Mouse (Mus musculus) monocyte, adult 2 months (primary cell): Measurements from ENCODE around the gene Apof.

Experiments
- DNase-seq, 2 experiments: peaks; one replicate each; pipeline ENCODE4 v3.0.0; 2022; ENCODE audit warnings: low spot score in 2 of 2, low read depth in 1 of 2

Apof gene

GRCm38 (mm10) chr10:128268371-128268770 lies at the start of gene Apof:
Apof (plus strand) TSS chr10:128268671.
- no peak for DNase-seq

GRCm38 (mm10) chr10:128221533-128222286 lies 46.8 kb upstream of the Apof start:
- DNase-seq = no peak

GRCm38 (mm10) chr10:128225064-128225463 lies 43.4 kb upstream of the Apof start:
- no peak for DNase-seq

GRCm38 (mm10) chr10:128225538-128225937 lies 42.9 kb upstream of the Apof start, which contains the start of gene Mip:
Mip (plus strand) TSS chr10:128225838.
- no peak for DNase-seq

GRCm38 (mm10) chr10:128227592-128227991 lies 40.9 kb upstream of the Apof start:
- DNase-seq = no peak

GRCm38 (mm10) chr10:128228009-128228408 lies 40.5 kb upstream of the Apof start:
- DNase-seq = no peak

- no peak for DNase-seq
Measured at GRCm38 (mm10) chr10:128230582-128230981, 37.9 kb upstream of the Apof start.

GRCm38 (mm10) chr10:128231146-128231545 lies 37.3 kb upstream of the Apof start:
- DNase-seq = no peak

- DNase-seq = peak; percentile 51 to 84
Measured at GRCm38 (mm10) chr10:128231697-128232419, 36.6 kb upstream of the Apof start, which contains the start of gene Timeless. Timeless (plus strand) TSS chr10:128232065.

GRCm38 (mm10) chr10:128232420-128232985 lies 36.0 kb upstream of the Apof start:
- peak in 1 of 2 experiments; percentile 51 for DNase-seq

- no peak for DNase-seq
Measured at GRCm38 (mm10) chr10:128236321-128236720, 32.1 kb upstream of the Apof start.

GRCm38 (mm10) chr10:128237807-128238480 lies 30.5 kb upstream of the Apof start:
- DNase-seq = no peak

GRCm38 (mm10) chr10:128239140-128239539 lies 29.3 kb upstream of the Apof start:
- DNase-seq = no peak

- DNase-seq = no peak
Measured at GRCm38 (mm10) chr10:128240131-128240530, 28.3 kb upstream of the Apof start.

GRCm38 (mm10) chr10:128243252-128243651 lies 25.2 kb upstream of the Apof start:
- DNase-seq = no peak

- DNase-seq = no peak
Measured at GRCm38 (mm10) chr10:128244121-128244520, 24.4 kb upstream of the Apof start.

GRCm38 (mm10) chr10:128247020-128247732 lies 21.3 kb upstream of the Apof start:
- no peak for DNase-seq

GRCm38 (mm10) chr10:128250565-128250964 lies 17.9 kb upstream of the Apof start:
- no peak for DNase-seq

GRCm38 (mm10) chr10:128253677-128254255 lies 14.7 kb upstream of the Apof start, which contains the start of gene Apon:
Apon (plus strand) TSS chr10:128254096.
- no peak for DNase-seq

- DNase-seq = no peak
Measured at GRCm38 (mm10) chr10:128255925-128256324, 12.5 kb upstream of the Apof start.
